Mouse (Mus musculus) kidney, adult 2 months (tissue): ENCODE data around the gene Trim37.

ENCODE experiments used
- CTCF ChIP-seq: fragments of 200-500 bp; conservative IDR thresholded peaks from 2 replicates; pipeline ENCODE4 v1.5.1; 2011; ENCODE audit warnings: low read depth, mild to moderate bottlenecking, control low read depth, low read length, moderate library complexity, mixed read lengths; ENCODE audit not compliant: insufficient read depth, insufficient read length
- POLR2A ChIP-seq: fragments of 200-500 bp; IDR thresholded peaks from one replicate; pipeline ENCODE4 v1.6.1; 2011; ENCODE audit warnings: low read depth, low read length, control low read depth

DNA sequence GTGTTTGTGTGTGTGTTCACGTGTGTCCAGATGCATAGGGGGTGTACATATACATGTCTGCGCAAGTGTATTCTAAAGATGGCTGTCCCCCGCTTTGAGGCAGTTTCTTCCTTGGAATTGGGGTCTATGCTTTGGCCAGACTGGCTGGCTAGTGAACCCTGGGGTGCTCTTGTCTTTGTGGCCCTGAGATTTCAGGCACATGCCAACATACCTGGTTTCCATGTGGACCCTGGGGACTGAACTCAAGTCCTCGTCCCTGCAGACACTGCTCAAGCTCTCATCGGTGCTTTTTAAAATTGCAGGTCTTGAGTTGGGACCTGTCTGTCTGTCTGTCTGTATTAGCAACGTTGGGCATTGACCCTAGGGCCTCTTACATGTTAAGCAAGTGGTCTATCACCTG, 126.4 kb downstream of the Trim37 start:
- no peak for TF ChIP-seq POLR2A
- TF ChIP-seq CTCF, result no peak
